Mouse (Mus musculus): ENCODE results near the gene Sirpa.

The Sirpa gene

DNA sequence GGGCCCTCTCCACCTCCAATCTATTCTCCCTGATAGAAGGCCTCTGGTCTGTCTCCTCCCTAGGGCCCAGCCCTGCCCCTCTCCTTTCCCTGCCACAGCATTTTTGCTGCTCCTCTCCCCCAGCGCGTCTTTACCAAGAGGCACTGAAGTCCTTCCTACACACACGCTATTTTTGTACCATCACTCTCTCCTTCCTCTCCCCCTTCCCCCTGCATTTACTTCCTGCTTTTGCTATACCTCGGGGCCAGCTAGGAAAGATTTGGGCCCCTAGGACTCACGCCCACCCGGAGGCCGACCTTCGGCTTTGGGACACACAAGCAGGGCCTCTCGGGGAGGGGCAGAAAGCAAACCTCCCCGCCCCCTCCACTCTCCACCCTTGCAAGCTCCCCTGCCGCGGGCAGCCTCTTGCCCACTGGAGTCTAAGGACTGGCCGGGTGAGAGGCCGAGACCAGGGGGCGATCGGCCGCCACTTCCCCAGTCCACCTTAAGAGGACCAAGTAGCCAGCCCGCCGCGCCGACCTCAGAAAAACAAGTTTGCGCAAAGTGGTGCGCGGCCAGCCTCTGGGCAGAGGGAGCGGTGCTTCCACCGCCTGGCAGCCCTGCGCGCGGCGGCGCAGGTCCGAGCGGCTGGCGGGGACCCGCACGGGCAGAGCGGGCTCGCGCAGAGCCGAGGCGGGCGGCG lies at the start of gene Sirpa:
Gene Sirpa (plus strand): TSS at position 377 of the 682 bp plus-strand sequence.
- peak; percentile 77 for DNase-seq (ENCODE audit: low spot score)

- no peak for DNase-seq (ENCODE audit: low spot score)
Measured at GRCm38 (mm10) chr2:129544448-129544847, 48.2 kb upstream of the Sirpa start.

DNA sequence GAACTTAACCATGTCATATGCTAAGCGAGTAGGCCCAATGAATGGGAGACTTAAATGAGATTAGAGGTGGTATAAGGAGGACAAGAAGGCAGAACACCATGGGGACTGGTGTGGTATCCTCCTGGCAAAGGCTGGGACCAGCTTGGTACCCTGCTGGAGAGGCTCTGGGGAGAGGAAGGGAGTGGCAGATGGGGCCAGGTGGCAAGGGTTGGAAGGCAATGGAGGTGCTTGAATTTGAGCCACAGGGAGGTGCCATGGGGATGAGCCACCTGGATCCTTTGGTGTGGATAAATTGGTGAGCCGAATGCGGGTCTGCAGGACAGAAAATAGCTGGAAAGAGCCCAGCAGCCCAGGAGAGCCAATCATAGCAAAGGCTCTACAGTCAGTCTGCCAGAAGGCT lies 47.7 kb upstream of the Sirpa start:
- no peak for DNase-seq (ENCODE audit: low spot score)

- no peak for DNase-seq (ENCODE audit: low spot score)
Measured at GRCm38 (mm10) chr2:129545596-129545995, 47.0 kb upstream of the Sirpa start.

DNA sequence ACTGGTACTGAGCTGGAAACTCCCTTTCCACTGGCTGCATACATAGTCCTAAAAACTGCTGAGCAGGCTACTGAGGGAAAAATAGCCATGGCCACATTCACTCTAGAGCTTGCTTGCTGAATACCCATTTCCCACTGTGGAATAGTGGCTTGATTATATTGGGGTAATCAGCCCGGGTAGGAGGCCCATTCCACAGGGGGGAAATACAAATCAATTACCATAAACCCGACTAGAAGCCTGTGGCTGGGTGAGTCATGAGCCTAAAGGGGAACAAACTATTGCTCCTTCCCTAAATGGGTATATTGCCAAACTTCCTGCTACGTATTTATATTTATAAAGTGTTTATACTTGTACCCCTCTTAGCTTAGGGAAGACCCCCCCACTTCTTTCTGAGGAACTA lies 45.9 kb upstream of the Sirpa start:
- no peak for DNase-seq (ENCODE audit: low spot score)

DNA sequence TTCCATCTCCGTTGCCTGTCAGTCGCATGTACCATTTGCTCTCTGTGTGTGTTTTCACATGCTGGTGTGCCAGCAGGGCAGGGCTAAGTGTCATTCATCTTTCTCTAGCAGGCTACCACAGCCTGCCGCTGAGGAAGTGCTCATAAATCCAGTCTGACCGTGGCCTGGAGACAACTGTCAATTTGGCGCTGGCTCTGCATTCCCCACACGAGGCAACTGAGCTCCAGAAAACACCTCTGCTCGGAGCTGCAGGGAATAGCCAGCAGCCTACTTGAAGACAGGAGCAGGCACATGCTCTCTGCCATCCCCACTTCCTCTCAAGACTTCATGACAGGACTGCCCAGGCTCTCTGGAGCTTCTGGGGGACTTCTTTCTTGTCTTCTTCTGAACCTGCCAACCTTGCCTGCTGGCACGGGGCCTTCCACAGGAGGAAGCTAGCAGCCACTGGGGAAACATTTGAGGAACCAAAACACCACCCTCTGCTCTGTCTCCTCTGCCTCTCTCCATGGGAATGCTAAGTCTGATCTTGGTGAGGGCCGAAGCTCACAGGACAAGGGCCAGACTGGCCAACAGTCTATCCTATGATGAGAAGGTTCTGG lies 43.0 kb upstream of the Sirpa start:
- no peak for DNase-seq (ENCODE audit: low spot score)

- DNase-seq (ENCODE audit: low spot score): no peak
Measured at GRCm38 (mm10) chr2:129550781-129551180, 41.9 kb upstream of the Sirpa start.

DNA sequence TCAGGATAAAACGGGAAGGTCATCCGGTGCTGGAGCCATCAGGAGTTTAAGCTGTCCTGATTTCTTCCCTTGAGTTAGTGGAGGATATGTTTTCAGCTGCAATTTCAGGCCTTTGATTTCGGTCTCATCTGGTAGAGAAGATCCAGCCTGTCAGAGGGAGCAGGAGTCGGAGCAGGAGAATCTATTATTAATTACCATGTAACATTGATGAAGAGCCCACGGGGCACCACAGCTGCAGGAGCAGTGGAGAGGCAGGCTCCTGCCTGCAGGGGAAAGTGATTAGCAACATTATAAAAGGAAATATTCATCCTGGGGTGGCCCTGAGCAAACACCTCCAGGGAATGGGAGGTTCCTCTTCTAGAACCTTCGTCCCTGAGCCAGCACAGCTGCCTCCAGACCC lies 36.6 kb upstream of the Sirpa start:
- DNase-seq (ENCODE audit: low spot score): no peak

DNA sequence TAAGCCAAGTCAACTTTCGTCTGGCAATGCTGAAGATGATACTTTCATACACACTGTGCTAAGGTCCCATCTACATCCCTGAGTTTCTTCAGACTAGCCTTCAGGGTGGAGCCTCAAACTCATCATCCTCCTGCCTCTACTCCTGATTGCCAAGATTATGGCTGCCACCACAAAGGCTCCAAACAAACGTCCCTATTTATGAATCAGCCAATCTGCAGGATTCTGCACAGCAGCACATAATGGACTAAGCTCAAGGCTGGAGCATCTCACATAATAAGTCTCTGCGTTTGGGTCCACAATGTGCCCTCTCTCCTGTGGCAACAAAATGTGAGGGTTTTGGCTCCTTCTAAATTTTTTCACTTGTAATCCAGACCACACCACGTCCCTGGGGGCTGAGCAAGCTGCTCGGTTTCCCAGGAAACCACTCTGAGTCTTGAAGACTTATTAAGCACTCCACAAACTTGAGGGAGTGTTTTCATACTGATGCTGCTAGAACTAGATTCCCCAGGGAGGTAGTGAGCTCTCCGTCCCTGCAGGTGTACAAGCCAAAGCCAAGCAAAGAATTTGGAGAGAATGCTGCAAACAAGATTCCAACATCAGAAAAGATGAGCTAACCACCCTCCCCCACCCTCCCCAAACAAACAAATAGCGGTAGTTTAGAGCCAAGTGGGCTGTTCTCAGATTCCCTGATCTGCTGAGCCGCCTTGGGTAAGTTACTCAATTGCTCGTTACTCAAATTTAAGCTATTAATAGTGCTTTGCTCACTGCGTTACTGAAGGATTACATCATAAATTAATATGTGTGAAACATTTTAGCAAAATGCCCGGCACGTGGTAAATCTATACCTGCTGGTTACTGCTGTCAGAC lies 34.4 kb upstream of the Sirpa start:
- no peak for DNase-seq (ENCODE audit: low spot score)

- DNase-seq (ENCODE audit: low spot score): no peak
Measured at GRCm38 (mm10) chr2:129558875-129559219, 33.8 kb upstream of the Sirpa start.

DNA sequence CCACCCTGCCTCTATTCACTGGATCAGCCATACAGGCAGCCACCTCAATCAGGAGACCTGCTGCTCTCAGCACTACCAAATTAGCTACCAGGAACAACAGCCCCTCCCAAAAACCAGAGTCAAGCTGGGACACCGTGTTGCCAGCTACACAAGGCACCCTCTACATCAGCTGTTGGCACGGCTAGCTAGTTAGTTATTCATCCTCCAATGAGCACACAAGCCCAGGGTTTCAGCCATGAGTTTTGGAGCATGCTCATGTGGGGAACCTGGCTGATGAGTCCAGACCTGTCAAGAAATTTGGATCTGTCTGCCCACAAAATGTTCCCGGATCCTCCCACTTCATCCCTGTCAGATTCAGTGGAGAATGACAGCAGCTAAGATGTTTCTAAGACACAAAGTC lies 30.8 kb upstream of the Sirpa start:
- DNase-seq (ENCODE audit: low spot score): no peak

GRCm38 (mm10) chr2:129563944-129564709 lies 28.5 kb upstream of the Sirpa start:
- DNase-seq (ENCODE audit: low spot score): no peak

GRCm38 (mm10) chr2:129569120-129569519 lies 23.5 kb upstream of the Sirpa start:
- no peak for DNase-seq (ENCODE audit: low spot score)

DNA sequence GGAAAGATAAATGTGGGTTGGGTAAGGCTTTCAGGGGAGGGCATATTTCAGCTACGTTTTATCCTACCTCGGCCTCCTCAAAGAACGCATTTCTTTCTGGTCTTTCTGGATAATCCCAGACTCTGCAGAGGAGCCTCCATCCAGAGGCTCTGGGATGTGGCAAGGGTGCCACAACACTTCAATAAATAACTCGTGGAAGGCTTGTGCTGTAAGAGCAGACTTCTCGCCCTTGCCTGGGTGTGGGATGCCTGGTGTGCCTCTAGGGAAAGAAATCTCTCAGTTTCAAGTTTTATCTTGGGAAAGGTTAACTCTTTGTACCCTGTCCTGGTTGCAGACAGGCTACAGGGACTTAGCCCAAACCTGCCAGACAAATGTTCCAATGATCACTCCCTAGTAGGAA lies 23.1 kb upstream of the Sirpa start:
- DNase-seq (ENCODE audit: low spot score): no peak

DNA sequence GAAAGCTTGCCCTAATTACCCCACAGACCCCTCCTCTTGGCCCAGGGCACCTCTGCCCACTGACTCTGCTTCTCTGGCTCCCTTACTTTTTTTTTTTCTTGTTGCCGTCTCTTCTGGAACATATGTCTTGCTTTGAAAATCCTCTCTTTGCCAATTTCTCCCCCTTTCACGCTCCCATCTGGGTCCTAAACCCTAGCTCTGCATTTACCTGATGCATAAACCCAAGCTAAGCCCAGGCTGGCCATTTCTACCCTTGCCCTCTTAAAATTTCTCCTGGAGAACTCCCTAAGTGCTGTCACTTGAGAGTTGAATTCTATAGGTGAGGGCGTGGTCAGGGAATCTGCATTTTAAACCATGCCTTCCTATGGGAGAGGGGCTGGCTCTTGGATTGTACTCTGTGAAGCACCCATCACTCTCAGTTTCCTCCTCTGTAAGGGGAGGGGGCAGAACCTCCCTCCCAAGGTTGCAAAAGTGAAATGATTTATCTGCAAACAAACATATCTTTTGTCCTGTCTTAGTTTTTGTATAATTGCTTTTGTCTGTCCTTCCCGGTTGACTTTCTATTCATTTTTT lies 18.8 kb upstream of the Sirpa start:
- no peak for DNase-seq (ENCODE audit: low spot score)

DNA sequence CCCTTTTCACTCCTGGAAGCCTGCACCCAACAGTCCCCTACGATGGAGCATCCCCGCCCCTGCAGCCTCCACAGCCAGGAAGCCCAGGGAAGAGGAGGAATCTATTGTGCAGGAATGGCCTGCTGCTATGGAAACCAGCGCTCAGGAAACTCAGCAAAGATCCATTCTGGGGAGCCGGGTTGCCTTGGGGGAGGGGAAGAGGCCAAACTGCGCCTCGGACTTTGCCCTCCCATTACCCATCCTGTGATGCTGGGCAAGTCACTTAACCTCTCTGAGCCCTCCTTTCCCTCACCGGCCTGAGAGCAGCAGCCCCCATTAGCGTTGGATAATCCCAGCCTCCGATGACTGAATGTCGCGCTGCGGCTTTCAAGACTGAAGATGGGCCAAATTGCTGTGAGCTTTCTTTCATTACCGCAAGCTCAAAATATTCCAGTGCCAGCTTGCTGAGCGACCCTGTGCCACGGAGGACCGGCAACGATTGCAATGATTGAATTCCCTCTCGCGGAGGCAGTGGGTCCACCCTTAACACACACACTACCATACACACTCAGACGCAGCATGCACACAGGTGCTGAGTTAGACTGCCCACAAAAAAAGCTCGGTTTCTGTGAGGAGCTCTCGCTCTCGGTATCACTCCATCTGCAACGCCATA lies 18.1 kb upstream of the Sirpa start:
- DNase-seq (ENCODE audit: low spot score): peak; percentile 11

DNA sequence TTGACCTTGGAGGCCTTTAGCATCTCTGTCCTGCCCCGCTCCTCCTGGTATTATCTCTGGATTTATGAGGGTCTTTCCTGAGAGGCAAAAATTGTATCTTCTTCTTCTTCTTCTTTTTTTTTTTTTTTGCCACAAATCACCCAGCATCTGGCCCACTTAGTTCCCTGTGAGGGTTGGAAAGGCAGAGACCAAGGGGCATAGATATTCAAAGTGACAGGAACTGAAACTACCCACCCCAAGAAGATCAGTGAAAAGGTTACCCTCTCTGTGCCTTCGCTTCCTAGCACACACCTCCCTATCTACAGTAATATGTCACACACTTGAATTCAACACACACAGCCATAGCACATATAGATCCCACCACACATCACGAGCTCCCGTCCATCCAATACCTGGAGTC lies 17.5 kb upstream of the Sirpa start:
- no peak for DNase-seq (ENCODE audit: low spot score)

GRCm38 (mm10) chr2:129576611-129577447 lies 15.8 kb upstream of the Sirpa start:
- no peak for DNase-seq (ENCODE audit: low spot score)

GRCm38 (mm10) chr2:129580656-129581055 lies 12.0 kb upstream of the Sirpa start:
- no peak for DNase-seq (ENCODE audit: low spot score)

DNA sequence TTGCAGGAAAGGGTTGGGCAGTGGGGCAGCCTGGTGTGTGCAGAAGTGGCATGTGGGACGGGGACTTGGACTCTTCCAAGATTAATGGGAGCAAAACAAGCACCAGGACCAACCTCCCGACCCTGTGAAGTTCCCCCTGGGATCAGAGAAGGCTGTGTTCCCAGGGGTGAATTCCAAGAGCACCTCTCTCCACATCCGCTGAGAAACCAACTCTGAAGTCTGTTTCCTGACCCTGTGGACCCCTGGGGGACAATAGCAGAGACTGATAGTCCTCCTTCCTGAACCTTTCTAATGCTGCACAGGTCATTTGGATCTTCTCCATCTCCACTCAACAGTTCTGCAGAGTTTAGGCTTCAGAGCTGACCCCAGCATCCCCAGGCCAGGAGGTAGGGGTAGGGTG lies 10.8 kb upstream of the Sirpa start:
- no peak for DNase-seq (ENCODE audit: low spot score)

GRCm38 (mm10) chr2:129582261-129582660 lies 10.4 kb upstream of the Sirpa start:
- DNase-seq (ENCODE audit: low spot score): no peak
